Mouse (Mus musculus) liver, embryonic 16.5 days (tissue): ENCODE measurements around the gene Ciz1. TPM values are rescaled to one million over a fixed set of nuclear protein-coding genes. Genes with fewer than 3 reads are reported as not detected.
A peak's percentile ranks its signal among the peaks of the same experiment; 100 is the strongest.

ENCODE experiments used
- ATAC-seq: fragments of 200-750 bp; cut with Nextera tagmentation; 2 replicates; pipeline ENCODE4 v1.8.0; 2017; ENCODE audit warnings: low read depth, mild to moderate bottlenecking, moderate number of reproducible peaks, moderate library complexity
- H3K27ac ChIP-seq: fragments of 300-500 bp; sonication (generic); 2 replicates; pipeline ENCODE4 v1.5.1; 2014; ENCODE audit warnings: mild to moderate bottlenecking, low read length
- H3K27me3 ChIP-seq: fragments of 300-500 bp; sonication (generic); 2 replicates; pipeline ENCODE4 v1.6.1; 2014; ENCODE audit warnings: low read depth, low read length, mixed read lengths; ENCODE audit not compliant: control insufficient read depth, insufficient read depth
- H3K36me3 ChIP-seq: fragments of 300-500 bp; sonication (generic); 2 replicates; pipeline ENCODE4 v1.6.1; 2014; ENCODE audit warnings: mild to moderate bottlenecking; ENCODE audit not compliant: control insufficient read depth, insufficient read depth
- H3K4me1 ChIP-seq: fragments of 300-500 bp; sonication (generic); 2 replicates; pipeline ENCODE4 v1.6.1; 2014; ENCODE audit warnings: low read depth, low read length, mixed read lengths; ENCODE audit not compliant: control insufficient read depth
- H3K4me2 ChIP-seq: fragments of 300-500 bp; sonication (generic); 2 replicates; pipeline ENCODE4 v1.6.1; 2014; ENCODE audit warnings: low read depth, low read length, mixed read lengths
- H3K4me3 ChIP-seq: fragments of 300-500 bp; sonication (generic); 2 replicates; pipeline ENCODE4 v1.5.1; 2014; ENCODE audit warnings: low read depth, mild to moderate bottlenecking, low read length
- H3K9ac ChIP-seq: fragments of 300-500 bp; sonication (generic); 2 replicates; pipeline ENCODE4 v1.6.1; 2014; ENCODE audit warnings: low read depth, low read length
- H3K9me3 ChIP-seq: fragments of 300-500 bp; sonication (generic); replicated peaks from 2 replicates; pipeline ENCODE4 v1.6.1; 2016; ENCODE audit warnings: low read length; ENCODE audit not compliant: control insufficient read depth
- WGBS: fragments of 180-500 bp; shearing (Covaris S2); extraction: QIAGEN DNeasy Blood & Tissue Kit; methylation state at CpG from one replicate; pipeline ENCODE4 v1.1.7; 2014; ENCODE audit not compliant: insufficient replicate concordance; 5-methylcytosine and 5-hydroxymethylcytosine counted together
- polyA plus RNA-seq: library from polyadenylated mRNA; unstranded; fragments of >200 nt; fragmentation: Nextera tagmentation; extraction: Ambion mirVana; gene quantifications from 2 replicates; pipeline ENCODE4 v1.2.1, GENCODE M21; 2015

Gene Ciz1
- polyA plus RNA-seq, 1 experiment from 2014 or later, result 18.8 TPM

DNA sequence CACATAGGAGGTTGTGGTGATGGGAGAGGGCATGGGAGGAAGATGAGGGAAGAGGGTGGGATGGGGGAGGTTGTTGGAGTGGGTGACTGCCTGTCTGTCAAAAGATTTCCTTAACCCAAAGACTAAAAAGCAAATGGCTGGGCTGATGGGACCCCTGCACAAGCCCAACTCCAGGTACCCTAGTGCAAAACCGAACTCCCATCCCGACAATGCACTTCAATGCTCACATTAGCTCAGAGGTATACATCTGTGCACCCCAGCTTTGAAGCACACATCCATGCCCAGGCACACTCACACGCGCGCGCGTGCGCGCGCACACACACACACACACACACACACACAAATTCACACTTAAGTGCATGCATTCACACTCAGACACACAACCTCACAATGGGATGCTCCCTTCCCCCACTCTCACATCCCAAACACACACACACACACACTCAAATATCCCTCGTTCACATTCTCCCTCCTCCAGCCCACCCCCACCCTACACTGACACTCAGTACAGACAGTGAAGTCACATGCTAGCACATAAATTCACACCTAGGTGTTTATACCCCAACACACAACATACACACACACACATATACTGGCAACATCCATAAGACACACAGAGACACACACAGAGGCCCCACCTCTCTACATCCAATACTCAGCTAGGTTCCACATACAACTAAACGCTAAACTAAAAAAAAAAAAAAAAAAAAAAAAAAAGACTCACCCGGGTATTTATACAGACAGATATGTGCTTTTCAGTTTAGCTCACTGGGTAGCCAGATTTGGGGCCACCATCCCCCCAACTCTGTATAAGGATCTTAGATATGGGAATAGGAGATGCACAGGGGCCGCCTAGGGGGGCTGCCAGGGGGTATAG lies 33.2 kb upstream of the Ciz1 start:
- H3K4me2 ChIP-seq, result no peak overlapping the region
- H3K9ac ChIP-seq, result 0 out of 2 replicates have a peak overlapping the region, but pooled peaks have one; percentile 15
- H3K27ac ChIP-seq, result no peak overlapping the region
- H3K4me3 ChIP-seq, result no peak overlapping the region
- H3K36me3 ChIP-seq, result no peaks in the 10 kb centered on the region
- 69% methylated on average over 14 of the region's 14 CpGs for WGBS
- peaks cover 31% of the 10 kb centered on the region for H3K27me3 ChIP-seq
- no peaks in the 10 kb centered on the region for H3K4me1 ChIP-seq
- H3K9me3 ChIP-seq, result no peaks in the 10 kb centered on the region
- ATAC-seq, result no peak

DNA sequence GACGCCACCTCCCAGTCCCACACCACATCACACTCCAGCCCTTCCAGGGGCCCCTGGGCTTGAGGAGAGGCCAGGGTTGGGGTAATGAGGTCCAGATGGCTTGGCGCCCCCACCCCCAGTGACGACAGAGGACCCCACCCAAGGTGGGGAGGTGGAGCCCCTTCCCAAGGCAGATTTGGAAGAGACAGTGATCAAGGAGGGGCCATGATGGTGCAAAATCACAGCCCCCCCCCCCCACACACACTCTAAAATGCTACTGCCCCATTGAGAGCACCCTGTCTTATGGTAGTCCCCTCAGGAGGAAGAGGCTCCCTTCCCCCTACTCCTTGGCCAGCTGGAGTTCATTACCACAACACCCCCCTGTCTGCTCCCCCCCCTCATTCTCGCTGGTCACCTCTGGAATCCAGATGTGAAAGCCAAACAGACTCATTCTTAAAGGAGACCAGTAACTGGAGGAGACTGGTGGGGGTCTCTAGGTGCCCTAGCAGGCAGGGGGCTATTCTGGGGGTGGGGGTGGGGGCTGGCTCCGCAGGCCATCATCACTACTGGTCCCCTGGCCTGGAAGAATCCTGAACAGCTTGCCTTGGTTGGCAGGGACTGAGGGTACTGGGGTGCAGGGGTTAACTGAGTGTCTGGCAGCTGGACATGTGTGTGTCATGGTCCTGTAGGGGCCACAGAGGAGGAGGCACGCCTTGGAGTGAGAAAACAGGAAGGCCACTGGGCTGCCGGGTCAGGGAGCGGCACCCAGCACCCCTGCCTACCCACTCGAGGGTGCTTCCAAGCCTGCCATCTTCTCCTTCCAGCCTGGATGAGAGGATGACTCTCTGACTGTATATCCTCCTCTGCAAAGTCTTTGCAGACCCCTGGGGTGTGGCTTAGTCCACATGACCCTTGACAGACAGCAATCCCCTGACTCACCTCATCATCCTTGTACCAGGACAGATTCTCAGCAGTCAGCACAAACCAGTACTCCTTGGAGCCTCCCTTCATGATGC lies 32.2 kb upstream of the Ciz1 start:
- Histone ChIP-seq H3K27me3 (peaks cover 31% of the 10 kb centered on the region), H3K4me3 (no peak overlapping the region), H3K36me3 (no peaks in the 10 kb centered on the region), H3K4me1 (no peaks in the 10 kb centered on the region), H3K9ac (no peak overlapping the region), H3K27ac (no peak overlapping the region), H3K4me2 (no peak overlapping the region), H3K9me3 (no peaks in the 10 kb centered on the region)
- ATAC-seq, result no peak
- WGBS, result 27% methylated on average over 9 of the region's 9 CpGs

DNA sequence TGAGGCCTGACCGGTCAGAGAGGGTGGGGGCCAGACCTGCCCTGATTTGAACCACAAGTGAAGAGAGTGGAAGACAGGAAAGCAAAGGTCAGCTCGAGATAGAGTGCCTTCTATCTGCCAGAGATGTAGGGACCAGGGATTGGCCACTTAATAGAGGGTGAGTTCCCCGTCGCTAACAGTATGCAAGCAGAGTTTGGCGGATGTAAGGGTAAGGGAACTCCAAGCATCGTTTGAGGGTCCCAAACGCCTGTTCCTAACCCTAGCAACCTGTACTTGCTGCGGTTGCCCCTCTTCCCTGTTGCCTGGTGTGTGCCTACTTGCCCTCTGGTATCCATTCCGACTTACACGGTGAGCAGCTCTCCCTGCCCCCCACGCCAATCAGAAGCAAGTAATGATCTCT lies 31.4 kb upstream of the Ciz1 start:
- no peak for ATAC-seq
- Histone ChIP-seq H3K4me2 (no peak overlapping the region), H3K4me1 (no peaks in the 10 kb centered on the region), H3K9ac (no peak overlapping the region), H3K9me3 (no peaks in the 10 kb centered on the region), H3K4me3 (no peak overlapping the region), H3K36me3 (no peaks in the 10 kb centered on the region), H3K27ac (no peak overlapping the region), H3K27me3 (peaks cover 27% of the 10 kb centered on the region)
- 51% methylated on average over 11 of the region's 11 CpGs for WGBS

DNA sequence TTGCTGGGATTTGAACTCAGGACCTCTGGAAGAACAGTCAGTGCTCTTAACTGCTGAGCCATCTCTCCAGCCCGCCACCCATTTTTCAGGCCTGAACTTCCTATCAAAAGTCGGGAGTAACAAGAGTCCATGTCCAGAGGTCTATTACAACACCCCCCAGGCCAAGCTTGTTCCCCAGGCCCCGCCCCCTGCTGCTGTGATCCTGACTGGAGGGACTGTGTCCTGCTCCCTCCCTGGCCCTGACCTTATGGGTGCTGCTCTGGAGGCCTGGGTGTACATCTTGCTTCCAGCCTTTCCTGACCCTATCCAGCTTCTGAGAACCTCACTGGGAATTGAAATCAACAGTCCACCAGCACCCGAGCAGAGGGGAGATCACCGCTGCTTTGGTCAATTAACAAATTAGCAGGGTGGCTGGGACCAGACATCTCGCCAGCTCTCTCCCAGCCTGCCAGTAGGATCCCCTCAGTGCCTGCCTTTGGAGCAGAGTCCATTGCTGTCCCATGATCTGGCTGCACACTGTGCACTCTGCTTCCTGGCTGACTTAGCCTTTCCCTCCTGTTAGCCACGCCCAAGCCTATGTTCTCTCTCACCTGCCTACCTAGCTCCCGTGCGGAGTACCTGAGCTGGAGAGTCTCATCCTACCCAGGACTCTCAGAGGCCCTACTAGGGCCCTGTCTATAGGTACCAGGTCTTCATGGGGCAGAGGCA lies 30.4 kb upstream of the Ciz1 start:
- Histone ChIP-seq H3K4me2 (no peak overlapping the region), H3K36me3 (no peaks in the 10 kb centered on the region), H3K4me3 (no peak overlapping the region), H3K9me3 (no peaks in the 10 kb centered on the region), H3K9ac (no peak overlapping the region), H3K27me3 (peaks cover 22% of the 10 kb centered on the region), H3K27ac (no peak overlapping the region), H3K4me1 (no peaks in the 10 kb centered on the region)
- WGBS, result 49% methylated on average over 9 of the region's 9 CpGs
- ATAC-seq, result 0 out of 2 replicates have a peak, but pooled peaks have one; percentile 26

DNA sequence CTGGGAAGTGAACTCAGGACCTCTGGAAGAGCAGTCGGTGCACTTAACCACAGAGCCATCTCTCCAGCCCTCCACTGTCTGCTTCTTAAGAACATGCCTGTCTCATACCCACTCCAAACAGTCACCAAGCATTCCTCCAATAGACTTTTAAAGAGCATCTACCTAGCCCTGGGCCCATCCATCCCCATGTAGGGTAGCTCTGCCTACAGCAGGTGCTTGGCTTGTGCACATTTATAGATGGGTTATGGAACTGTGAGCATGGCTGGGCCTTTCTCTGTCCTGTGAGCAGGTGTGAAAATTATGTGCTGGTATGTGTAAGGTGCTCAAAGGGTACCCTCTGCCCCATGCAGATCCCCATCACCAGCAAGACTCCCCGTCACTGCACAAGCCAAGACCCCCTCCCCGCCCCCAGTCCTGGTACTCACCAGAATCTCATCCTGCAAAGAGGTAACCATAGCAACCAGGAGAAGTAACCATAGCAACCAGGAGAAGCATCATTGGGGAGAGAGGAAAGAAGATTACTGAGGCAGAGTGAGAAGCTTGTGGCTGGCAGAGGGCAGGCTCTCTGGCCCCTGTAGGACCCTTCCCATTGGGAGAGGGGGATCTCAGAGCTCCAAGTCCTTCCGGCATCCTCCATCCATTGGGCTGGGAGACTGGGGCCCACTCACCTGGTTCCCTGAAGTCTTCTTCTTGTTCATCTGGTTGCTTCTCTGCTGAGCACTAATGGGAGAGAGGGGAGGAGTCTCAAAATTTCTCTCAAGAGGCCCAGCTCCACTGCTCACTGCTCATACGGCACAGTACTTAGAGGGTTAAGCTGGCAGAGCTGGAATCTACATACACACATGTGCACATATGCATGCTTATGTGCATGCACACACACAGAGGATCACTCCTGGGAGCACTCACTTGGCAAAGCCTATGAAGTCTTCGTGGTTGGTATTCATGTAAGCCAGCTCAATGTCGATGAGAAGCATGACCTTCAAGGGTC lies 29.1 kb upstream of the Ciz1 start:
- ATAC-seq, result no peak
- peaks cover 10% of the 10 kb centered on the region for H3K27me3 ChIP-seq
- 60% methylated on average over 7 of the region's 7 CpGs for WGBS
- no peak overlapping the region for H3K4me3 ChIP-seq
- H3K4me1 ChIP-seq, result no peaks in the 10 kb centered on the region
- no peak overlapping the region for H3K9ac ChIP-seq
- H3K27ac ChIP-seq, result no peak overlapping the region
- H3K4me2 ChIP-seq, result no peak overlapping the region
- no peaks in the 10 kb centered on the region for H3K36me3 ChIP-seq
- no peaks in the 10 kb centered on the region for H3K9me3 ChIP-seq

DNA sequence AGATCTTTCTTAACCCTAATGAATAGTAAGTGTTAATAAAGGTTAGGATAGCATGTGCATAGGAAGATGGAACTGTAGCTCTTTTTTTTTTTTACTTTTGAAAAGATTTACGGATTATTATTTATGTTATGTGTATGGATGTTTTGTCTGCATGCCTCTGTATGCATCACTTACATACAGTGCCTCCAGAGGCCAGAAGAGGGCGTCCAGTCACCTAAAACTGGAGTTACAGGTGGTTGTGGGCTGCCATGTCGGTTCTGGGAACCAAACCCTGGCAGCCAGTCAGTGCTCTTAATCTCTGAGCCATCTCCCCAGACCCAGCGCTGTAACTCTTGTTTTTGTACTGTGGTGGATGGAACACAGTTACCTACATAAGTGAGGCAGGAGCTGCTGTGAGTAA lies 27.8 kb upstream of the Ciz1 start:
- no peak overlapping the region for H3K4me3 ChIP-seq
- no peak for ATAC-seq
- no peaks in the 10 kb centered on the region for H3K4me1 ChIP-seq
- no peaks in the 10 kb centered on the region for H3K36me3 ChIP-seq
- H3K4me2 ChIP-seq, result no peak overlapping the region
- no peak overlapping the region for H3K27ac ChIP-seq
- WGBS, result 42% methylated on average over 4 of the region's 4 CpGs
- no peaks in the 10 kb centered on the region; the same call in 1 of the 2 replicates for H3K27me3 ChIP-seq
- H3K9ac ChIP-seq, result no peak overlapping the region
- H3K9me3 ChIP-seq, result no peaks in the 10 kb centered on the region

DNA sequence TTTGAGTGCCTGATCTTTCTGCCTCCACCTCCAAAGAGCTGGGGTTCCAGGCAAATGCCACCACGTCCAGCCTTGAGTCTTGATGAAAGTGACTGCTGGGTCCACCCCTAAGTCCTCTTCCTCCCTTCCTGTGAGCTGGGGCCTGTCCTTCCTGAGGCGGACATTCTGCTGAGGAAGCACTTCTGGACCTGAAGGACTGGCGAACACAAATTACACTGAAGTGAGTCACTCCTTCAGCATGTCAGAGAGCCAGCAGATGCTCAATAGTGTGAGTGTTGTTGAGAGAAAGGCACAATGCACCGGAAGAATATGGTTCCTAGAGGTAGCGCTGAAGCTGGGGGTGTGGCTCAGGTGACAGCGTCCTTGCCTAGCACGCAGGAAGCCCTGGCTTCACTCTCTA lies 26.8 kb upstream of the Ciz1 start:
- H3K9me3 ChIP-seq, result no peaks in the 10 kb centered on the region
- no peaks in the 10 kb centered on the region for H3K36me3 ChIP-seq
- H3K27me3 ChIP-seq, result no peaks in the 10 kb centered on the region
- H3K4me2 ChIP-seq, result no peak overlapping the region
- no peak overlapping the region for H3K4me3 ChIP-seq
- 33% methylated on average over 7 of the region's 7 CpGs for WGBS
- no peak overlapping the region for H3K27ac ChIP-seq
- ATAC-seq, result no peak
- no peaks in the 10 kb centered on the region for H3K4me1 ChIP-seq
- no peak overlapping the region for H3K9ac ChIP-seq

DNA sequence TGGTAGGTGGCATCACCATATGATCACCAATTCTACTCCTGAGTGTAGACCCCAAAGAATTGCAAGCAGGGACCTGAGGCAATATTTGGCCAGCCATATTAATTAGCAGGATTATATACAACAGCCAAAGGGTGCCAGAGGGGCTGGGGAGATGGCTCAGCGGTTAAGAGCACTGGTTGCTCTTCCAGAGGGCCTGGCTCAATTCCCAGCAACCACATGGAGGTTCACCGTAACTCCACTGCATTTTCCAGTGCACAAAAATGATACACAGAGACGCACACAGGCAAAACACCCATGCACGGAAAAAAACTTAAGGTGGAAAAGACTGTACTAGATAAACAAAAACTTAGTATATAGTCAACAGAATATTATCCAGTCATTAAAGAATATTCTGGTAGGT lies 24.9 kb upstream of the Ciz1 start:
- Histone ChIP-seq H3K4me3 (no peak overlapping the region), H3K36me3 (no peaks in the 10 kb centered on the region), H3K9ac (no peak overlapping the region), H3K27ac (no peak overlapping the region), H3K9me3 (no peaks in the 10 kb centered on the region), H3K4me1 (no peaks in the 10 kb centered on the region), H3K4me2 (no peak overlapping the region), H3K27me3 (no peaks in the 10 kb centered on the region)
- no peak for ATAC-seq
- WGBS, result 69% methylated on average over 4 of the region's 4 CpGs
